Mouse (Mus musculus) frontal cortex, postnatal 14 days (tissue): Measurements from ENCODE around the gene Bach2.

Experiments
- DNase-seq, 2 experiments: peaks; one replicate each; pipeline ENCODE4 v3.0.0; 2022; ENCODE audit warnings: low spot score in 2 of 2

The Bach2 gene

DNA sequence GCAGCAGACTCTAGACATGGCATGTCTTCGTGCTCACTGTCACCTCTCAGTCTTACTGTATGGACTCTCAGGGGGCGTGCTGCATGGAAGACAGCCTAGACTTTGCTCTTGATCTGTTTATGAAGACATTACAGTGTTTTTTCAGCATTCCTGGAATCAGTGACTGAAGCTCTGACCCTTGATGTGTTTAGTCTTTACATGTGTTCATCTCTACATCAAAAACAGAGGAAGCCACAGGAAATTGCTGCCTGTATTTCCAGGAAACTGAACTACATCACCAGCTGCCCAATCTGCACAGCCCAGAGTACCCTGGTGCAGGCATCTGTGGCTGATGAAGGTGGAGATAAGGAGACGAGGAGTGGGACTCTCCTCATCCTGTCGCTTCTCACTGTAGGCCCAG is 52.8 kb downstream of the Bach2 start:
- DNase-seq: no peak

DNA sequence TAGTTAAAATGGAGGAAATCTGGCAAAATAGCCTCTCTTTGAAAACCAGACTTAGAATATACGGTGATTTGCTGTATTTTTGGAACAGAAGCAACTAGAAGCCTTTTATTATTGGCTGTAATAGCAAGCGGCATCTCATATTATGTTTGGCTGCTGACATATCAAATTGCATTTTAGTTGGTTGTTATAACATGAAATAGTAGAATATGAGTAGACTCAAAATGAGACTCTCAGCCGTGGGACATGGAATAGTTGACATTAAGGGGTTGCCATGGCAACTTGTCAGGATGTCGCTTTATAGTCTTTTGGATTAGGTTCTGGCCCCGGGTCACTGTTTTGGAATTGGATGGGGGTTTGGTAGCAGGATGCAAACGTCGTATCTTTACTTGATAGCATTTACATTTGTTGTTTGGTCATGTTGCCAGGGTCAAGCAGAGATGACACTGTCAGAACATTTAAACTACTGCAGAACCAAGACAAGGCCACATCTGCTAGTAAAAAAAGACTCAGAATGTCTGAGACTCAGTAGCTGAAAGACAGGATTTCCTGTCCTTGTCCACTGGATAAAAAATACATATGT is 55.2 kb downstream of the Bach2 start:
- no peak for DNase-seq

DNA sequence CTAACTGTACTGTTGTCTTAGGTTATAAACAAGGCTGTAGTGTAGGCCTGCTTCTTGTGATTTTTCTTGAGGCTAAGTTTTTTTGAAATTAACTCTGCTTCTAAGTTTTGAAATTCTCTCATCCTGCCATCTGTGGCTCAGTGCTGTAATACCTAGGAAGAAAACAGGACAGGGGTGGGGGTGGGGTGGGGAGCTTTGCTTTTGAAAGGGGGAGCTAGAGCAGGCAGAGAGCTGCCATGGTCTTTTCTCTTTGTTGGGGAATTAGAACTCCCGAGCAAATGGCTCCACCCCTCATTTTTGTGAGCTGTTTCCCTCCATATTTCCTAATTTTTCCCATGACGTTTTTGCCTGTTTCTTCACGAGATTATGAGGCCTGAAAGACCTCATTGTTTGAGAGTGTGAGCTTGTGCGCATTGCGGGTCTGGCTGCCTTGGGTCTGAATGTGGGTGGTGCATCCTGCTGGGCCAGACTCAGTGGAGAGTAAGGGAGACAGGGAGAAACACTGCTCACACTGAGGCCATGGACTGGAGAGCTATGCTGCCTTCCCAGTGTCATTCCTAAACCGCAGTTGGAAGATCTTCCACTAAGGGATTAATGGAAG is 58.6 kb downstream of the Bach2 start:
- DNase-seq: no peak

DNA sequence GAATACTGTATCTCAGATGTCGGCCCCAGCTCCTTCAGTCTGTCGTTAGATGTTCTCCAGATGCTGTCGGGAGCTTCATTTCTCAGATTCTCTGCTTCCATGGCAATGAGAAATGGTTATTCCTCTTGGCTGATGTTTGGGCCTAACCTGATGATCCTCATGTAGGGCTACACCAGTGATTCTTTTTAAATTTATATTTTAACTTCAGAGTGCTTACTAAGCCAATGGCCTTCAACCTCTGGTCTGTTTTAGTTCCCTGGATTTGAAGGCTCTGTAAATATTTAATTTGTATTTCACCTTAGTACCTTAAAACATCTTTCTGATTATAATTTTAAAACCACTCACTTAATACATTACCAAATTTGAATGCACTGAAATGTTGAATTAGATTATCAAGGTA is 60.6 kb downstream of the Bach2 start:
- DNase-seq: no peak

DNA sequence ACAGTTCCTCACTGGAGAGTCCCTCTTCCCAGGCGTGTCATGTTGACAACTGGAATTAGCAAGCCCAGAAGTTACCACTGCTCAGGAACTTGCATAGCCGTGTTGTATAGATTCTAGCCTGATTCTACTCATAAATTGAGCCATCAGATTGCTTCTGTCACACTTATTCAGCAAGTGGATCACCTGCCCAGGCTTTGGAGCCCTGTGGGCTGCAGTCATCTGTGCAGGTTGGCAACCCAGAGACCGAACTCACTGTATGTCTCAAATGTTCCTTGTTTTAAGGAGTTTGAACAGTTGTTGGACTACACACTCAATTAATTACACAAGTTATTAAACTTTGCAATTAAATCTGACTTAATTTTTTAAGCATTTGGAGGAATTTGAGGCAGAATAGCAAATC is 61.4 kb downstream of the Bach2 start:
- DNase-seq: no peak

DNA sequence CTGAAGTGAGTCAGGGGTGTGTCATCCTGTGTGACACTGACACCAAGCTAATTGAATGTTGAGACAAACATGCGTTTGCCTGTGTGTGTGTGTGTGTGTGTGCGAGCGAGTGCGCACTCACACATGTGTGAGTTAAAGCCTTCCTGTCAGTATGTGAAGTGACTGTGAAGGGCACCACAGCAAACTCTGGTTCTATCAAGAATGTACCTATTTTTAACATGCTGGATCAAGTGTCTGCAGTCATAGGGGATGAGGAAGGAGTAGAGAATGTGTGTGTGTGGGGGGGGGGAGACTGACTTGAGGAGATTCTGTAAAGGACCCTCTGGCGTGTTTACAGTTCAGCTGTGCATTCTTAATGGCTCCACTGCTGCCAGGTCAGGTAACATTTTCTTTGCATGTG is 64.1 kb downstream of the Bach2 start:
- DNase-seq: no peak

DNA sequence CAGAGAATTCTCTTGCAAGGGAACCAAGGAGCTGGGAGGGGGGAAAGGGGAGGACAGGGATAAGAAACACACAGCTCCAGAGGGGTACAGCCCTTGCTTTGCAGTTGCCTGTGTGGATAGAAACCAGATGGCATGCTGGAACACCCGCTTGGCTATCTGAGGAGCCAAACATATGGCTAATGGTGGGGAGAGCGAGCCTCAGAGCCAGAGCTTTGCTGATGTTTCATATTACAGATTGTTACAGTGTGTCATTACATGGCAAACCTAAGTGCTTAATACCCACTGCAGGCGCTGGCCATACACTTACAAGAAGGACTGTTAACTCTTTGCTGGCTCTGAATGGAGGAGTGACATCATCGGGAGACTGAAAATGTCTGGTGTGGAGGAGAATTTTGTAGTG is 64.5 kb downstream of the Bach2 start:
- DNase-seq: no peak

DNA sequence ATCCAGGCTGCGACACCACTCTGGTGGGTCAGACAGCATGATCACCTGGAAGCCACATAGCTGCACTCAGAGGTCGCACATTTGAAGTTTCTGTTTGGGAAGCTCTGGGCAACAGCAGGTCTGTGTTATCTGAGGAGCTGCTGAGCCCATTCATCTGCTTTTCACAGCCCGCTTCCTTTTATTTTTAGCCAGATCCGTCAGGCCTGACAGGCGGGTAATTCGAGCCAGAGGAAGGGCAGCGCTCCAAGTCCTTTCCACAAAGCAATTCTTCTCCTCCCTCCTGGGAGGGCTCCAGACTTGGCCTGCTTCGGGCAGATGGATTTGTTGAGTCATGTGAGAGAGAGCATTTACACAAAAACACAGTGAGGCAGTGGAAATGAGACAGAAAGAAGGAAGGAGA is 65.1 kb downstream of the Bach2 start:
- peak; percentile 80 to 86 for DNase-seq

DNA sequence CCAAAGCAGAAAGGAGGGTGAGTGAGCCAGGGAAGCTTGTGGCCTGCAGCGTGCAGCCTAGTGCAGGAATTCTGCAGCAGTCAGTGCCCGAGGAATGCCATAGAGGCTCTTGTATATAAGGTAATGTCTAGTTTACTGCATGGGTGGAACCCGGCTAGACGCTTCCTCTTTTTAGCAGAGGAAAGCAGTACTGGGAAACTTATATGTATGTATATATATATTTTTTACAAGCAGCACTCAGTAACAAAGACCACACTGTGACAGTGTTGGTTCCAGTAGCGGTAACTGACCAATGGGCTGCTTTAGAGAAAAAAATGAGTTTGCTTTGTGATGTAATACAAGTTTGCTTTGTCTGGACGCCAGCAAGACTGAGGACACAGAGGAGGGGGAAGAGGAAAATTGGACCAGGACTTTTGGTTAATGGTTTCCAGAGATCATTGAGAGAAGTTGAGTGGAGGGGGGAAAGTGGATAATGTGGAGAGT is 65.7 kb downstream of the Bach2 start:
- DNase-seq: no peak

DNA sequence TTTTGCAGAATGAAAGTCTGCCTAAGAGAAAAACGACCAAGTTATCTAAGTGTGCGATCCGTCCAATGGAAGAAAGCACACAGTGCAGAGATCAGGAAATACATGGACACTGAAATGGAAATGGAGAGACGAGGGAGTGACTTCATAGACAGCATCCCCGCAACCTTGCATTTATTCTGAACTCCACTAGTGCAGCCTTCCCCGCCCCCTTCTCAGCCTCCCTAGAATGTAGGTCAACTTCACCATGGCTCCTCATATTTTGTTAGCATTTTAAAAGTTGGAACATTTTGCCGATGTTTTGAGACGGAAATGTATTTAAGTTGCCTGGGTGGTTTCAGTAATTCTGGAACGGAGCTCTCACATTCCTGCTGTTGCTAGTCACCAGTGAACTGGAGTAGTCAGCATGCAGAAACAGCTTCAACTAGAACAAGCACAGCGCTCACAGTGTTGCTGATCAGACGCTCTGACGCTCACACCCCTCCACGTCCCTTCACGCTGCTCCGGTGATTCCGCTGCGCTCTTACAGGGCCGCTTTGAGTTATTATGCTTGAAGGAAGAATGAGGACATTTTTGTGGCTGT is 66.5 kb downstream of the Bach2 start:
- DNase-seq: no peak

DNA sequence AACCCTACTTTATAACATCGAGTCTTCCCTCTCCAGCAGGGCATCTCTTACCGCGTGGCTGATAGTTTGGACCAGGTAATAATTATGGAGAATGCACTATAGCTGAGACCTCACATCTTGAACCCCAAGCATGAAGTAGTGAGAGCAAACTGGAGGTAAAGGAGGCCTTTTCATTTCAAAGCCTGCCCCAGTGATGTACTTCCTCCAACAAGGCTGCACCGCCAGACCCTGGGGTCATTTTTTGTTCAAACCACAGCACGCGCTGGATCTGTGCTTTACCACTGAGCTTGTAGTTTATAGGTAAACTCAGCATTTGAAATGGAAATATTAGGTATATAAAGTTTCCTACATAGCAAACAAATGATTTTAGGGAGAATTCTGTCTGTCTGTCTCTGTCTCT is 67.1 kb downstream of the Bach2 start:
- no peak for DNase-seq

DNA sequence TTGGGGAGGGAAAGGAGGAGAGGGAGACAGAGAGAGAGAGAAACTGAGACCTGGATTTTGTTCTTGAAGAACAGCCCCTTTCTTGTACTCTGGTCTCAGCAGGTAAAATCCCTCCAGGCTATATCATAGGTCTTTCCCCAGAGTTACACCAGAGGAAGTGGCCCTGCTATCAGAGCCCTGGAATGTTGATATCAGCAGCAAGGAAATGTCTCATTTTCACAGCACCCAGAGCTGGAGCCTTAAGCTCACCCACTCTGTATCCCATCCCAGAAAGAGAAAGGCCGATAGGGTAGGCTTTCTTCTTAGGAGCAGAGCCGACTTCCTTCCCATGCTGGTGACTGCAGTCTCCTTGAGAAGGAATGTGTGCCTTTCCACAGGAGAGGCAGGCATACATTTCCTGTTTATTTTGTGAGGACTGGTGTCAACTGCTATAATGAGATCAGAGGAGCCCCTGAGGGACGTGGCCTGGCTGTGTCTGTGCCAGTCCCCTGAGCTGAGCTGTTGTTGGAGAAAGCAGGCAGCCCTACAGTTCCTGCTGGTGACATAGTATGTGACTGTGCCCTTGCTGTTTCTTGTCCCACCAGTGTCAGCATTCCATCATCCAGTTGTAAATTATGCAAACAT is 67.7 kb downstream of the Bach2 start:
- no peak for DNase-seq

DNA sequence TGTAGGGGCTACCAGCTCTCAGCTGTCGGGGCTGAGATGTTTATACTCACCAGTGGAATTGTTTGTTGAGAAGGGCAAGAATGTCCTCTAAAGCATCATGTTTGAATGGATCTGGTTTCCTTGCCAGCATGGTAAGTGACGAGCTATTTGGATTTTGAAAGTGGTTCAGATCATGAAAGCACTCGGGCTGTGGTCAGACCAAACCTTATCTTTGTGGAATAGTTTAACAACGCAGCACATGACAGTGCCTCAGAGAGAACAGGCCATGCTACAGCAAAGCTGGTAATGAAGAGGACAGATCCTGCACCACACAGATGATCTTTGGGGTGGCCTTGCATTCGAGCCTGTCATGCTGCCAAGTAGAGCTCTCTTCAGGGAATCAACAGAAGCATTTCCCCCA is 68.6 kb downstream of the Bach2 start:
- DNase-seq: no peak

DNA sequence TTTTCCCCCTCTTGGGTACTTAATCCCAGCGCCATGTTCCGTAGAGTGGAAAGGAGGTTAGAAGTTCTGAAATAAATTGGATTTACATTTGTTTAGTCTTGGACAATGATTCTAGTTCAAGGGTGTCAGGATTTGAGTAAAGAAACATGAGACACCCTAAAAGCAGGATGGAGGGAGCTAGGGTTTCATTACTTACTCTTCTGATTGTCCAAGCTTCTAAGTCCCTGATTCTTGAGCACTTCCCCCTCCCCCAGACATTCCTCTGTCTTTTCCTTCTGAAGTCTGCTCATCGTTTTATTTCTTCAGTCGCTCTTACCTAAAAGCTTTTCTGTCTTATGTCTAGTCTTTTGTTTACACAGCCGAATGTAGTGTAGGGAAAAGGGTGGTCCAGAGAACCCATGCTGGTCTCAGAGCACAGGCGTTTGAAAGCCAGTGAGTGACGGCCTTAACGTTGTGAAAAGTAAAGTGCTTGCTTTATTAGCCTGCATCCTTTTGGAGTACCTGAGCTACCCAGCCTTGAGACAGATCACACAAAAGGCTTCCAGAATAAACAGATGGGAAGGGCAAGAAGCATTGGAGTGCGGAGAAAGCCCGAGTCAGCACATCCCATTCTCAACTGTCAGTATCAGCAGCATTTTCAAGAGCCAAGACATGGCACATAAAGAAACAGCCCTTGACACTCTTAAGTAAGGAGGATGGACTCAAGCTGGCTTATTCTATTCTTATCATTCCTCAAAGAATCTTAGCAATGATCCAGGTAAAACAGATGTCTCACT is 73.8 kb downstream of the Bach2 start:
- no peak for DNase-seq

DNA sequence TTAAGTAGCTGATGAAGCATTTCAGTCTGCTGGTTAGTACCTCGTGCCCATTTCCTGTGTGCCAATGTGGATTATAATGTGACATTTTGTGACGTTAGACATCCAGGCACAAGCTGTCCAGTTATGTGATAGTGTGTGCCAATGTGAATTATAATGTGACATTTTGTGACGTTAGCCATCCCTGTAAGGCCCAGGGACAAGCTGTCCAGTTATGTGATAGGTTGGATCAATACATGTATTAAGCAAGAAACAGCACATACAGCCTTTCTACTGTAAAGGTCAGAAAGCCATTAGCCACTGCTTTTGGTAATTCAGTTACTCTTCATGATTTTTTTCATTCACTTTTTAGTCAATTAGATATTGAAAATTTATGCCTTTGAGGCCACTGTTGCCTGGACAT is 76.3 kb downstream of the Bach2 start:
- DNase-seq: no peak

DNA sequence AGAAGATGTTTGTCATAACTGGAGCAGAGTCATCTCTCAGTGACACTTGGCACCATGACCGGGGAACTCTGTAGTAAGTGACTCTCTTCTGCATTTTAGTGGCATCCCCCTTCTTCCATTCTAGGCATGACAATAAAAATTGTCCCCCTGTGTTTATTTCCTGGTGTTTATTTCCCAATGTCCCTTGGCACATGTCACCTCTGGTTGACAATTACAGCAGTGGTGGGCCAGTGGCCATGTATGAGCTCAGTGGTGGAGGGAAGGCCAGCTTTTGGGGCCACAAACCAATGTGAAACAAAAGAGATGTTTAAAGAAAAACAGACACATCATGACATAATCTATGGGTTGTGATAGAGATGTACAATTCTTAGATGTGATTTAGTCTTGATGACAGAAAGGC is 80.0 kb downstream of the Bach2 start:
- no peak for DNase-seq

DNA sequence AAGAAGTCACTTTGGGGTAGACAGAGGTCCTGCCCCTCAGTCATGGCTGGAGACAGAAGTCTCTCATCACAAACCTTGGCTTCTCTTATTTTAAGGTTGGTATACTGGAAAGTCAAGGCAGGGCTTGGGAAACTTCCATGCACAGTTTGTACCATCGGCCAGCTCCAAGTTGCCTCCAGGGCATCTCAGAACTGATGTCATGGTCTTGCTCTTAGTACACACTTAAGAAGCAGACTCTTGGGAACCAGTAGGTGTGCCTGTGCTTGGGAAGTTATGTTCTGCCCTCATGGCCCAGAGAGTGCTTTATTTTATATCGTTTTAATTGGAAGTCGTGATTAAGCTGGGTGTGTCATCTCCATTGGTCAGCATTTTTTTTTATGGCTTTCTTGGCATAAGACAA is 80.7 kb downstream of the Bach2 start:
- DNase-seq: no peak

DNA sequence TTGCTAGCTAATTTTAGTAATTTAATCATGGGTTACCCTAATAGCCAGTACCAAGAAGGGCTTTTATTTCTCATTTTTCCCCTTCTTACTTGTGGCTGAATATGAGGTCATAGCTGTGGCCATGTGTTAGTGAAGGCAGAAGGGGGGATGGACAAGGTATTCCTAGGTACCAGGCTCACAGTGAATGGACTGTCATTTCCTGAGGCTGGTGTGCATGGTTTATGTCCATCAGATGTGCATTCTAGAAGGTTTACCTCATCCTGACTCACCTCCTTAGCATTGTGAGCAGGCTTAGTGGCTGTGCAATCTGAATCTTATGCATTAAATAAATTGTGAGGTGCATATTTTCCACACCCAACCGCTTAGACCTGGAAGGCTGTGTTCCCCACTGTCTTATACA is 81.4 kb downstream of the Bach2 start:
- no peak for DNase-seq

DNA sequence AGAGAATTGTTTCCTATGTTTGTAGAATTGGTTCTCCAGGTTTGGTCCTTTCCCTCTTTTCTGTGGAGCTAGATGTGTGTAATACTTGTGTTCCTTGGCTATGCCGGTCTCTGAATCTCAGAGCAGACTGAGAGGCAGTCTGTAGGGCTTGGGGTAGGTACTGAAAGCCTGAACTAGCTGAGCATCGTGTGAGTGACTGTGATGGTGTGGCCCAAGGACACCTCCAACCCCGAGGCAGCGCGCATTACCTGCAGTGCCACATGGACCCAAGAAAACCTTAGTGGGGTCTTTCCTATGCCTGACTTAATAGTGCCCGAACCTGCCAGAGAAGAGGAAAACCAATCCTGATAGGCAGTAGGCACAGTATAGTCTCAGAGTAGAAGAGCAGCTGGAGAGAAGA is 85.5 kb downstream of the Bach2 start:
- no peak for DNase-seq

DNA sequence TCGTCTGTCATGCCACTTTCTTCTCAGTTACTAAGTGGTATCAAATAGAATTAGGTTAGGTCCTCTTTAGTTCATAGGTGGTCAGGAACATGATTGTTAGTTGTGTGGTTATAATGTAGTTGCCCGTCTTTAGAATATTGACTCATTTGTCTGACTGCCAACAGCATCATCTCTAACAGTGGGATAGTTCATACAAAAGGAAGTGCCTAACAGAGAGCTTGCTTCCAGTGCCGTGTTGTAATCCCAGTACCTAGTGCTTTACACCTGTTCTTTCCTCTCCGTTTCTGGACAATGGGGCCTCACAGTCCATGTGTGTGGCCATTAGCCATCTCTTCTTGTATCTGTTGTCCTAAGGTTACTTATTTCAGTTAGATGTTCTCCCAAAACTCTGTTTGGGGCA is 86.4 kb downstream of the Bach2 start:
- DNase-seq: no peak

DNA sequence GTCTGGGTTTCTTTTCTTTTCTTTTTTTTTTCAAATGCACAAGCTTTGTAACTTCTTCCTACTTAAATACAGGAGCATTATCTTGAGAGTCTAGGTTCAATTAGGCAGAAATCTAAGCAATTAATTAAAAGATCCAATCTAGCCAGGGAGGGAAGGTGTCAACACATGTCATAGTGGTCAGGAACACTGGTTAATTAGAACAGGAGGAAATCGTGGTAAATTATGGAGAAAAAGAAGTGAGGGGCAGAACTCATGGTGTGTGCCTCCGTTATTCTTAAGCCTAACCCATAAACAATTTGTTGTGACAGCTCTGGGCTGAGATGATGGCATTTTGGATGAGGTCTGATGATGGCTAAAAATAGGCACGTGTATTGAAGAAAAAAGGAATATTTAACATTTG is 87.0 kb downstream of the Bach2 start:
- no peak for DNase-seq

DNA sequence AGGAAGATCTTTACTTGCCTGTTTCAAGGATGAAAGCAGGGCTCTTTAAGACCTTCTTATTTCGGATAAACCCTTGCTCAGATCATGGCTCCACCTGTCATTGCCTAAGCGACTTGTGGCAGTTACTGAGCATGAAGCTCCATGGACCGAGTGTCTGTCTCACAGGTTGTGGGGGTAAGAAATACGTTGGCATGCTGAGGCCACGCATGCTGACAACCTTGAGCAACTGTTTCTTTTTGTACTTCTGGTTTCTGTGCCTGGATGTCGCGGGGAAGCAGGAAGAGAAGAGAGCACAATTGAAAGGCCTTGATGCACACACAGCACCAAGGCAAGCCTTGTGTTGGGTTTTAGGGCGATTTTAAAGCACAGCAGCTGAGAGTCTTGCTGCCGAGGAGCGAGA is 87.7 kb downstream of the Bach2 start:
- DNase-seq: no peak

DNA sequence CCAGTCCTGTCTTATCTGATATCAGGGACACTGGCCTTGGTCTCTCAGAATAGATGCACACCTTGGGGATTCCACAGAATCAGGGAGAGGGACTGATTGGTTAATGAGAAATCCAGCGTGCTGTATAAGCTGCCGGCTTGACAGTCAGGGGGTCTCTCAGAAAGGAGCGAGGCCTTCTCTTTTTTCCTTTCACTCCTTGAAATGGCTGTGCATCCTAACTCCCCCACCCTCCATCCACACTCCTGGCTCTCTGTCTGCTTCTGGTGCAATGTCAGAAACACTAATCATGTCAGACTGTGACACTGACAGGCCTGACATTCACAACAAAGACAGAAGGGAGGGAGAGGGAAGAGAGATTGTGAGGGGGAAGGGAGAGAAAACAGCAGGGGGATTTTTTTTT is 88.3 kb downstream of the Bach2 start:
- no peak for DNase-seq
